Mouse (Mus musculus) ES-Bruce4 (cell line): ENCODE measurements around the gene Olfr429. TPM values are rescaled to one million over a fixed set of nuclear protein-coding genes. Genes with fewer than 3 reads are reported as not detected.
"Not testable (repeated sequence)": the region's sequence is repeated elsewhere in the genome, so short reads cannot be mapped to it uniquely, and the experiment has no call there.

ENCODE experiments used
- H3K27ac ChIP-seq: 2 replicates; pipeline ENCODE4 v1.5.1; 2012; ENCODE audit warnings: low read length, inconsistent platforms; ENCODE audit not compliant: insufficient read depth
- H3K27me3 ChIP-seq: 2 replicates; pipeline ENCODE4 v1.6.1; 2012; ENCODE audit warnings: mild to moderate bottlenecking, low read length, inconsistent platforms; ENCODE audit not compliant: control insufficient read depth, poor library complexity, insufficient read depth, severe bottlenecking
- H3K36me3 ChIP-seq: 2 replicates; pipeline ENCODE4 v1.6.1; 2012; ENCODE audit warnings: inconsistent platforms, mild to moderate bottlenecking, low read length, moderate library complexity; ENCODE audit not compliant: control insufficient read depth, poor library complexity, insufficient read depth, severe bottlenecking
- H3K4me1 ChIP-seq: one replicate; pipeline ENCODE4 v1.8.1; 2011; ENCODE audit warnings: low read length; ENCODE audit not compliant: control insufficient read depth, insufficient read depth
- H3K4me3 ChIP-seq: 2 replicates; pipeline ENCODE4 v1.5.1; 2011; ENCODE audit warnings: low read depth, mild to moderate bottlenecking, low read length
- H3K9ac ChIP-seq: 2 replicates; pipeline ENCODE4 v1.6.1; 2012; ENCODE audit warnings: low read depth, mild to moderate bottlenecking, inconsistent platforms; ENCODE audit not compliant: poor library complexity, severe bottlenecking
- H3K9me3 ChIP-seq: replicated peaks from 2 replicates; pipeline ENCODE4 v1.6.1; 2012; ENCODE audit warnings: mild to moderate bottlenecking, low read length, inconsistent platforms; ENCODE audit not compliant: control insufficient read depth, poor library complexity, insufficient read depth, severe bottlenecking
- CTCF ChIP-seq: IDR thresholded peaks from one replicate; pipeline ENCODE4 v1.8.1; 2011; ENCODE audit warnings: low read depth, low read length
- EP300 ChIP-seq: IDR thresholded peaks from 2 replicates; pipeline ENCODE4 v1.6.1; 2011; ENCODE audit warnings: low read depth, low read length; ENCODE audit not compliant: insufficient read depth
- POLR2A ChIP-seq: IDR thresholded peaks from one replicate; pipeline ENCODE4 v1.8.1; 2011; ENCODE audit warnings: low read length; ENCODE audit not compliant: insufficient read depth
- polyA plus RNA-seq: library from polyadenylated mRNA; stranded (reverse); fragments of >200 nt; gene quantifications from 2 replicates; pipeline ENCODE4 v1.2.4, GENCODE M21; 2011; ENCODE audit warnings: low read depth; ENCODE audit not compliant: missing spikeins, insufficient read depth, insufficient read length

The Olfr429 gene
- polyA plus RNA-seq, 1 experiment = not detected

- Histone ChIP-seq H3K9me3 (no peaks in the 10 kb centered on the region), H3K27ac (no peak within 1 kb of the TSS), H3K36me3 (no peaks in the 10 kb centered on the region), H3K4me1 (no peaks in the 10 kb centered on the region), H3K9ac (no peak within 1 kb of the TSS), H3K4me3 (no peak within 1 kb of the TSS), H3K27me3 (no peaks in the 10 kb centered on the region)
- TF ChIP-seq POLR2A = no peak
Observed at GRCm38 (mm10) chr1:174048893-174049292, 35.2 kb upstream of the Olfr429 start, which contains the start of gene Olfr432. TSS of gene Olfr432 (plus strand) at chr1:174049205.

- H3K9me3 ChIP-seq, H3K36me3 ChIP-seq, H3K27ac ChIP-seq, H3K4me1 ChIP-seq, H3K4me3 ChIP-seq, H3K27me3 ChIP-seq, H3K9ac ChIP-seq: not testable (repeated sequence)
Observed at GRCm38 (mm10) chr1:174049357-174049756, 34.8 kb upstream of the Olfr429 start.

DNA sequence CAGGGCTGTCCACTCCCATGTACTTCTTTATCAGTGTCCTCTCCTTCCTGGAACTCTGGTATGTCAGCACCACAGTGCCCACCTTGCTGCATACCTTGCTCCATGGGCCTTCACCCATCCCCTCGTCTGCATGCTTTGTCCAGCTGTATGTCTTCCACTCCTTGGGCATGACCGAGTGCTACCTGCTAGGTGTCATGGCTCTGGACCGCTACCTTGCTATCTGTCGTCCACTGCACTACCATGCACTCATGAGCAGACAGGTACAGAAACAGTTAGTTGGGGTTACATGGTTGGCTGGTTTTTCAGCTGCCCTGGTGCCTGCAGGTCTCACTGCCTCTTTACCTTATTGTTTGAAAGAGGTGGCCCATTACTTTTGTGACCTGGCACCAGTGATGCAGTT is 33.6 kb upstream of the Olfr429 start:
- Histone ChIP-seq H3K27me3 (no peaks in the 10 kb centered on the region), H3K36me3 (no peaks in the 10 kb centered on the region), H3K4me1 (no peaks in the 10 kb centered on the region), H3K27ac (no peak overlapping the region), H3K9ac (no peak overlapping the region), H3K9me3 (no peaks in the 10 kb centered on the region), H3K4me3 (no peak overlapping the region)
- TF ChIP-seq CTCF = no peak

DNA sequence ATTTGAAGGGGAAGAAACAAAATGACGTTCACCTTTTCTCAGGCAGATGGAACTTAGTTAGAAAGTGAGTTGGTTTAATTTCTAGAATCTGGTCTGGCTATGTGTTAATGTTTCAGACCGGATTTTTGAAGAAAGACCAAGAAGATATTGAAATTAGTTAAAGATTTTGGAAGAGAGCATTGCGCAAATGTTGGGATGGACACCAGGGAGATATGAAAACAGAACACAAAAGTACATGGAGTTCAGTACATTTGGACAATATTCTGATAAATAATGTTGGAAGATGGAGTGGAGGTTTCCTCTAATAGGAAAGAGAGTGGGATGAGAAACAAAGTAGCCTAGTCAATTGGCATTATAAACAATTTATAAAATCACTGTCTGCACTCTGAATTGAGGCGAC is 32.6 kb upstream of the Olfr429 start:
- H3K36me3 ChIP-seq = no peaks in the 10 kb centered on the region
- H3K4me3 ChIP-seq = no peak overlapping the region
- H3K27me3 ChIP-seq = no peaks in the 10 kb centered on the region
- TF ChIP-seq CTCF (no peak), POLR2A (no peak), EP300 (no peak)
- no peak overlapping the region for H3K27ac ChIP-seq
- no peaks in the 10 kb centered on the region for H3K9me3 ChIP-seq
- H3K9ac ChIP-seq = no peak overlapping the region
- H3K4me1 ChIP-seq = no peaks in the 10 kb centered on the region

GRCm38 (mm10) chr1:174051931-174052536 is 32.1 kb upstream of the Olfr429 start:
- Histone ChIP-seq H3K27ac (no peak overlapping the region), H3K27me3 (no peaks in the 10 kb centered on the region), H3K4me1 (no peaks in the 10 kb centered on the region), H3K4me3 (no peak overlapping the region), H3K9me3 (no peaks in the 10 kb centered on the region), H3K36me3 (no peaks in the 10 kb centered on the region), H3K9ac (no peak overlapping the region)
- TF ChIP-seq CTCF = no peak
- TF ChIP-seq EP300 = no peak
- TF ChIP-seq POLR2A = no peak

GRCm38 (mm10) chr1:174052981-174053380 is 31.1 kb upstream of the Olfr429 start:
- Histone ChIP-seq H3K4me1 (no peaks in the 10 kb centered on the region), H3K27me3 (no peaks in the 10 kb centered on the region), H3K9ac (no peak overlapping the region), H3K27ac (no peak overlapping the region), H3K4me3 (no peak overlapping the region), H3K9me3 (no peaks in the 10 kb centered on the region), H3K36me3 (no peaks in the 10 kb centered on the region)
- TF ChIP-seq CTCF (no peak), POLR2A (no peak), EP300 (no peak)
